Mouse (Mus musculus) intestine, embryonic 15.5 days (tissue): ENCODE data around the gene Fam189a1. TPM values are rescaled to one million over a fixed set of nuclear protein-coding genes. Genes with fewer than 3 reads are reported as not detected.

Experiments used
- ATAC-seq: fragments of 200-750 bp; cut with Nextera tagmentation; 2 replicates; pipeline ENCODE4 v1.8.0; 2017; ENCODE audit warnings: moderate TSS enrichment, moderate library complexity
- H3K27ac ChIP-seq: fragments of 300-500 bp; sonication (generic); 2 replicates; pipeline ENCODE4 v1.5.1; 2015; ENCODE audit warnings: mild to moderate bottlenecking, inconsistent platforms
- H3K27me3 ChIP-seq: fragments of 300-500 bp; sonication (generic); replicated peaks from 2 replicates; pipeline ENCODE4 v1.6.1; 2015; ENCODE audit warnings: inconsistent platforms
- H3K36me3 ChIP-seq: fragments of 300-500 bp; sonication (generic); 2 replicates; pipeline ENCODE4 v1.6.1; 2015; ENCODE audit warnings: inconsistent platforms
- H3K4me1 ChIP-seq: fragments of 300-500 bp; sonication (generic); replicated peaks from 2 replicates; pipeline ENCODE4 v1.6.1; 2015; ENCODE audit warnings: inconsistent platforms
- H3K4me2 ChIP-seq: fragments of 300-500 bp; sonication (generic); replicated peaks from 2 replicates; pipeline ENCODE4 v1.6.1; 2015; ENCODE audit warnings: mild to moderate bottlenecking, inconsistent platforms
- H3K4me3 ChIP-seq: fragments of 300-500 bp; sonication (generic); replicated peaks from 2 replicates; pipeline ENCODE4 v1.5.1; 2015; ENCODE audit warnings: inconsistent platforms
- H3K9ac ChIP-seq: fragments of 300-500 bp; sonication (generic); 2 replicates; pipeline ENCODE4 v1.6.1; 2015; ENCODE audit warnings: inconsistent platforms
- H3K9me3 ChIP-seq: fragments of 300-500 bp; sonication (generic); 2 replicates; pipeline ENCODE4 v1.6.1; 2016; ENCODE audit warnings: inconsistent platforms
- WGBS: fragments of 180-500 bp; shearing (Covaris S2); methylation state at CpG from one replicate; pipeline ENCODE4 v1.1.7; 2015; 5-methylcytosine and 5-hydroxymethylcytosine counted together
- polyA plus RNA-seq: library from polyadenylated mRNA; unstranded; fragments of >200 nt; fragmentation: Nextera tagmentation; extraction: Ambion mirVana; gene quantifications from 2 replicates; pipeline ENCODE4 v1.2.1, GENCODE M21; 2015

Fam189a1 gene
- polyA plus RNA-seq, 1 experiment from 2014 or later, result 1.4 TPM

DNA sequence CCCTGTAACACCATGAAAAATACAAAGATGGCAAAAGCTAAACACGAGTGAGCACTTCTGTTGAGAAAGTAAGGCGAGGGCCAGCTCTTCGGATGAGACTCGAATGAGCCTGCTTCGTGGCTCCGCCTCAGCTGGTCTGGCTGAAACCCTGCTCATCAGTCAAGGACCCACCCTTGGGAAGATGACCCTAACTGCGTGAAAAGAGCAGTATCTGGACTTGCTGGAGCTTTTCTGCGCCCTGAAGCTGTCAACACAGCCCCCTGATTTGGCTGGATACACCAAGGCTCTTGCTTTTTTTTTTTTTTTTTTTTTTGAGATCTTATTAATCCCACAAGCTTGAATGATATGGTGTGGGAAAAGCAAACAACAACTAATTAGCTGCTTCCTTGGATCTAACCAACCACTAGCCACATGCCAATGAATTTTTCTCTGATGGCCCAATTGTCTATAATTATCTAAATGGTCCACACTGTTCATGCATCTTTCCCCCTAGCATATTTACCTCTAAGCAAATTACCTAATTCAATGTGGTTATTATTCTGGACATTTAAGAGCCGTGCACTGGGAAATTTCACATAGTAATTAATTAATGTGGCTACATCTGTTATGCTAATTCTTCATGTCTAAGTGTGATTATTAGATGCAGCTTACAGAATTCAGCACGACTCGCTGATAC is 272.0 kb downstream of the Fam189a1 start:
- ATAC-seq, result no peak
- Histone ChIP-seq H3K27ac (no peak overlapping the region), H3K36me3 (no peaks in the 10 kb centered on the region), H3K27me3 (no peaks in the 10 kb centered on the region), H3K9me3 (no peaks in the 10 kb centered on the region), H3K4me2 (no peak overlapping the region), H3K4me3 (no peak overlapping the region), H3K4me1 (no peaks in the 10 kb centered on the region), H3K9ac (no peak overlapping the region)
- WGBS, result 55% methylated on average over 11 of the region's 11 CpGs

DNA sequence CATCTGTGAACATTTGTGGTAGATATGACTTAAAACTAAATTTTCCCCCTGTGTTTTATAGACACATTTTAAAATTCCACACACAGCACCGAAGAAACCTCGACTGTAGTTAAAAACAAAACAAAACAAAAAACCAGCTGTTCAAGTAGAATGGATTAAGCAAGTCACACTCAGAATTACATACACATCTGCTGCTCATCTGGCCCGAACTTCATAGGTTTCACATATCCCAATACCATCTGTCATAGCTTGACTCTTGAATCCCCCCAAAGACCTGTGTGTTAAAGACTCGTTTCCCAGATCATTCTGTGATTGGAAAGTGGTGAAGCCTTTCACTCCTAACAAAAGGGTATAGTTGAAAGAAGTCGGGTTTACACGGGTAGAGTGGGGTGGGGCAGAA is 274.1 kb downstream of the Fam189a1 start:
- Histone ChIP-seq H3K4me2 (no peak overlapping the region), H3K9me3 (no peaks in the 10 kb centered on the region), H3K27ac (no peak overlapping the region), H3K4me1 (no peaks in the 10 kb centered on the region), H3K27me3 (no peaks in the 10 kb centered on the region), H3K9ac (no peak overlapping the region), H3K4me3 (no peak overlapping the region), H3K36me3 (no peaks in the 10 kb centered on the region)
- no peak for ATAC-seq
- WGBS, result 58% methylated on average over 6 of the region's 6 CpGs

DNA sequence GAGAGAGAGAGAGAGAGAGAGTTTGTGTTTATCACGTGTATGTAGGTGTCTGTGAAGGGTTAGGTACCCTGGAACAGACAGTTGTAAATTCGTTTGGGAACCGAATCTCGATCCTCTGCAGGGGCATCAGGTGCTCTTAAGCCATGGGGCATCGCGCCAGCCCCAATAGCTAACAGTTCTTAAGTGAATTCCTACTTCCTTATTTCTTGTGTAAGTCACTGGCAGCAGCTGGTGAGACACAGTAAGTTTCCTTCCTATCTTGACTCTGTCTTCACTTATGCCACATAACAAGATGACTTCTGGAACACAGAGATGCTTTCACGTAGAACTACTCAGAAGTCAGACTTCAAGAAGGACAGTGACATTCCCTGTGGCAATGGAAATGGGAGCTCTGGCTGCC is 275.0 kb downstream of the Fam189a1 start:
- no peaks in the 10 kb centered on the region for H3K27me3 ChIP-seq
- H3K4me2 ChIP-seq, result no peak overlapping the region
- H3K9me3 ChIP-seq, result no peaks in the 10 kb centered on the region
- 76% methylated on average over 7 of the region's 7 CpGs for WGBS
- no peaks in the 10 kb centered on the region for H3K36me3 ChIP-seq
- no peak overlapping the region for H3K9ac ChIP-seq
- no peak for ATAC-seq
- no peaks in the 10 kb centered on the region for H3K4me1 ChIP-seq
- no peak overlapping the region for H3K27ac ChIP-seq
- H3K4me3 ChIP-seq, result no peak overlapping the region

DNA sequence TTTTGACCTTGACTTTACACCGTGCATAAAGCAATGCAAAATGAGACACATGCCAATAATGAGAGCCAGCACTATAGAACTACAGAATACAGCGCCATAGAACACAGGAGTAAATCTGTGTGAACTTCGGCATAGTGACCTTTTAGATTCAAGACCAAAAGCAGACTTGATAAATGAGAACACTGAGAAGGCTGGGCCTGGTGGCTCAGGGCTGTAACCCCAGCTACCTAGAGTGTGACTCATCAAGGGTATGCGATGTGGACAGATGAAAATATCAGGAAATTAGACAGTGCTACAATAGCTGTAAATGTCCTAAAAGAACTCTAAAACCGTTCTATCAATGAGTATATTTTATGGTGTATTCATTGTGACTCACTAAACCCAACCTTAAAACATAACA is 276.0 kb downstream of the Fam189a1 start:
- WGBS, result 71% methylated on average over 5 of the region's 5 CpGs
- H3K27me3 ChIP-seq, result no peaks in the 10 kb centered on the region
- no peak for ATAC-seq

DNA sequence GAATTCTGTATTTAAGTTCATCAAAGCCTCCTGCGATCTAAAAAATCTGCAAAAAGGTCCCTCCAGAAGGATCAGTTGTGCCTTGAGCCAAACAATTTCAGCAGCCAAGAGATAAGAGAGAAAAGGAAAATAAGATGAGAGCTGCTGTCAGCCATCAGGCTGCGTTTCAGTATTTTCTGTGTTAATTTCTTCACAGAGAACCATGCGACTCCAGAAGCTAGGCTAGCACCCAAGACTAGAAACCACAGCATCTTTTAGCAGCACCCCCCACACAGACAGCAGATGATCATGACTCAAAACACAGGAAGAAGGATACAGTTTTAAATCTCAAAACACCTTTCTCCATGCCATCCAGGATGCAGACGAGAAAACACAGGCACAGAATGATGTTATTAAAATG is 281.4 kb downstream of the Fam189a1 start:
- Histone ChIP-seq H3K4me1 (peaks cover 7% of the 10 kb centered on the region), H3K9ac (no peak overlapping the region), H3K36me3 (no peaks in the 10 kb centered on the region), H3K9me3 (no peaks in the 10 kb centered on the region), H3K27ac (no peak overlapping the region), H3K4me2 (no peak overlapping the region), H3K4me3 (no peak overlapping the region), H3K27me3 (no peaks in the 10 kb centered on the region)
- 85% methylated on average over 4 of the region's 4 CpGs for WGBS
- no peak for ATAC-seq

More for the DNA sequence above, 276.0 kb downstream of the Fam189a1 start:
- no peak overlapping the region for H3K27ac ChIP-seq
- no peaks in the 10 kb centered on the region for H3K36me3 ChIP-seq
- H3K9ac ChIP-seq, result no peak overlapping the region
- no peak overlapping the region for H3K4me2 ChIP-seq
- H3K4me3 ChIP-seq, result no peak overlapping the region
- no peaks in the 10 kb centered on the region for H3K4me1 ChIP-seq
- H3K9me3 ChIP-seq, result no peaks in the 10 kb centered on the region

DNA sequence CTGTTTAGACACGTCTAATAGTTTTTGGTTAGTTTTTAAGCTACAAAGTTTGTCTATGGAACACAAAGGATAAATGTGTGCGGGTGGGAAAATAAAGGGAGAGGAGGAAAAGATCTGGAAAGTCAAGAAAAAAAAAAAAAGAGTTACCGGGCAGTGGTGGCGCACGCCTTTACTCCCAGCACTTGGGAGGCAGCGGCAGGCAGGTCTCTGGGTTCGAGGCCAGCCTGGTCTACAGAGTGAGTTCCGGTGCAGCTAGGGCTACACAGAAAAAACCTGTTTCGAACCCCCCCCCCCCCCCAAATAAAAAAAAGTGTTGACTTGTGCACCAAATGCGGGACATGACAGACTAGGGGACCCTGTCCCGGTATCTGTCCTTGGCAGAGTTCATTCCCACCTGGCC is 283.1 kb downstream of the Fam189a1 start:
- Histone ChIP-seq H3K4me1 (peaks cover 7% of the 10 kb centered on the region), H3K4me2 (peak overlapping the region; percentile 73), H3K4me3 (peak overlapping the region; percentile 90; the same call in 1 of the 2 replicates), H3K9me3 (no peaks in the 10 kb centered on the region), H3K27ac (no peak overlapping the region), H3K27me3 (no peaks in the 10 kb centered on the region), H3K9ac (peak overlapping the region; percentile 26; the same call in 1 of the 2 replicates), H3K36me3 (no peaks in the 10 kb centered on the region)
- 34% methylated on average over 11 of the region's 11 CpGs for WGBS
- peak; percentile 28 for ATAC-seq

DNA sequence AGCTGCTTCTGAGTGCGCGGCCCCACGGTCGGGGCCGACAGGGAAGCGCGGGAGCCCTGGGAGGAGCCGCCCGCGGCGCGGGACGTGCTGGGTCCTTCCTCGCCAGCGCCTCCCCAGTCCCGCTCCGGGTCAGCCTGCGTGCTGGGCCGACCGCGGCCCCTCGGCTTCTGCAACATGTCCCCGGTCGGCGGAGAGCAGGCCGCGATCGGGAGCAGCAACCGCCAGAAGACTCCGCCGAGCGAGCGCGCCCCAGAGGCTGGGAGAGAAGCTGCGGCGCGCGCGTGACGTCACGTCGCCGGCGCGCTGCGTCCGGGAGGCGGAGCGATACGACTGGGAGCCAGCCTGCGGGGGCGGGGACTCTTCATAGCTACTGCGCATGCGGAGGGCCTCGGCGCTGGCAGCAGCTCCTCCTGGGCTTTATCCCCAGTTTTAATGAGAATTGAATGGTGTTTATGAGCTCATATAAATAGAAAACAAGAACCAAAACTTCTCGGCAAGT is 283.6 kb downstream of the Fam189a1 start, which contains the start of gene Nsmce3:
Nsmce3 (minus strand) TSS at position 255 of the 499 bp plus-strand sequence.
- under 1% methylated on average over 56 of the region's 57 CpGs for WGBS
- ATAC-seq, result peak; percentile 99
- peak within 1 kb of the TSS; percentile 98 for H3K9ac ChIP-seq

DNA sequence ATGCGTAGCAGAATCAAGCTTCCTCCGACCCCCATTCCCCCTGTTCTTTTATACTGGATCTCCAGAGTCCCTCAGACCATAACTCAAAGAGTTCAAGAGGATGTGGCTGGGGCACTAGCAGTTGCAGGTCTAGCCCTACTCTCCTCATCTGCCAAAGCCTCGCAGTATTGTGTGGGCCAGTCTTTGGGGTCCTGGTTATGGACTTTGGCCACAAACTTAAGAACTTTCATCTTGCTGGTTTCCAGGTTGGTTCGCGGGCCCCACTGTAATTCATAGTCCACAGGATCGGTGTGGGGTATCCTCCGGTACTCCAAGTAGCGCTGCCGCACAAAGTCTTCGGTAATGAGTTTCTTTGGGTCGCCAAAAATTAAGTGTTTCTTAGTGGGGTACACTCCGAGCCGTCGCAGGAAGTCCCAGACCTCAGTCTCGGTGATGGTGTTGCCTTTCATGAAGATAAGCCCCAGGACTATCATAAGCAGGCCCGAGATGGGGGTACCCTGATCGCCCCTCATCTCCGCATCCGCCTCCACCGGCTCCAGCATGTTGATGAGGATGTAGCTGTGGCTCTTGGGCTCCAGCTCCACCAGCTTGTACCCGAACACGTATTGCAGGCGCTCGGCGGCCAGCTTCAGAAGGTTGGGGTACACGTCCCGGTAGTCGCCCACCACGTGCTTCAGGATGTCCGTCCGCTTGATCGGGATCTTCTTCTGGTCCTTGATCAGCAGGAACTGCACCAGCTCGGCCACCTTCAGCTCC is 284.2 kb downstream of the Fam189a1 start:
- Histone ChIP-seq H3K4me2 (peak overlapping the region; percentile 73), H3K4me3 (peak overlapping the region; percentile 90), H3K27ac (peak overlapping the region; percentile 97), H3K9ac (peak overlapping the region; percentile 98), H3K27me3 (no peaks in the 10 kb centered on the region), H3K9me3 (no peaks in the 10 kb centered on the region), H3K4me1 (peaks cover 7% of the 10 kb centered on the region), H3K36me3 (no peaks in the 10 kb centered on the region)
- WGBS, result 1% methylated on average over 33 of the region's 33 CpGs
- ATAC-seq, result peak; percentile 72

More for the DNA sequence above, 283.6 kb downstream of the Fam189a1 start, which contains the start of gene Nsmce3:
- Histone ChIP-seq H3K4me1 (peaks cover 7% of the 10 kb centered on the region), H3K9me3 (no peaks in the 10 kb centered on the region), H3K36me3 (no peaks in the 10 kb centered on the region), H3K4me2 (peak within 1 kb of the TSS; percentile 73), H3K4me3 (peak within 1 kb of the TSS; percentile 90), H3K27ac (peak within 1 kb of the TSS; percentile 97), H3K27me3 (no peaks in the 10 kb centered on the region)

DNA sequence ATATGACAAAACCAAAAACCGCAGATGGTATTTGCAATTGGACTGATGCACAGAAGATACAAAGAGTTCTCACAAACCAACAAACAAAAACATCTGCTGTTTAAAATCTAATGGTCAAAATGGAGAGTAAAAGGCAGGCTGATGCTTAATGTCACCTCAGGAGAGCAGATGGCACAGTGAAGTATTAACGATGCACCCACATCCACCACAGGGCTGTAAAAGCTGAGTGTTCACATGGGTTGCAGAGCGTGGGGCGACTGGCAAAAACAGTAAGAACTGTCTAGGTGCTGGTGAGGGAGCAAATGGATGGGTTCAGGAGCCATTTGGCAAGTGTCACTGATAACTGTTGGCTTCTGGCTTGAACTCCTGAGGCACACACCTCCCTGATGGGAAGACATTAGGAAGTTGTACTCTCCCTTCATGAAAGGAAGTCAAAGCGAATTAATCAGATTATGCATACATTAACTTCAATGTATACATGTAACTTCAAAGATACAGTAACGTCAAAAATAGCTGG is 286.8 kb downstream of the Fam189a1 start:
- H3K9me3 ChIP-seq, result no peaks in the 10 kb centered on the region
- no peak overlapping the region for H3K4me3 ChIP-seq
- no peak overlapping the region for H3K27ac ChIP-seq
- WGBS, result 82% methylated on average over 6 of the region's 6 CpGs
- no peak for ATAC-seq
- H3K4me1 ChIP-seq, result peaks cover 7% of the 10 kb centered on the region
- H3K9ac ChIP-seq, result no peak overlapping the region
- H3K36me3 ChIP-seq, result no peaks in the 10 kb centered on the region
- no peak overlapping the region for H3K4me2 ChIP-seq
- H3K27me3 ChIP-seq, result no peaks in the 10 kb centered on the region

DNA sequence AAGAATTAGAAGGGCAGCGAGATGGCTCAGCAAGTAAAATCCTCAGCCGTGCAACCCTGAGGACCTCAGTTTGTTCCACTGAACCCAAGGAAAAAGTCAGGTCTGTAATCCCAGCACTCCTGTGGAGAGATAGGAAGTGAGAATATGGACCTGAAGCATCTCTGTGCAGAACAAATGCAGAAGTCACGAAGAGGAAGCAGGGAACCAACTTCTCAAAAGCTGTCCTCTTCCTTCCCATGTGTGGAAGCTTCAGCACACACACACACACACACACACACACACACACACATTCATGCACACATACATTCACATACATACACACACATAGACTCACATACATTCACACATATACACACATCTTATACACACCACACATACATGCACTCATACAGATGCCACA is 292.8 kb downstream of the Fam189a1 start:
- H3K27me3 ChIP-seq, result no peaks in the 10 kb centered on the region
- no peaks in the 10 kb centered on the region for H3K36me3 ChIP-seq
- no peak overlapping the region for H3K4me2 ChIP-seq
- H3K27ac ChIP-seq, result no peak overlapping the region
- no peak for ATAC-seq
- H3K4me3 ChIP-seq, result no peak overlapping the region
- no peaks in the 10 kb centered on the region for H3K4me1 ChIP-seq
- H3K9ac ChIP-seq, result no peak overlapping the region
- 78% methylated on average over 3 of the region's 3 CpGs for WGBS
- no peaks in the 10 kb centered on the region for H3K9me3 ChIP-seq

DNA sequence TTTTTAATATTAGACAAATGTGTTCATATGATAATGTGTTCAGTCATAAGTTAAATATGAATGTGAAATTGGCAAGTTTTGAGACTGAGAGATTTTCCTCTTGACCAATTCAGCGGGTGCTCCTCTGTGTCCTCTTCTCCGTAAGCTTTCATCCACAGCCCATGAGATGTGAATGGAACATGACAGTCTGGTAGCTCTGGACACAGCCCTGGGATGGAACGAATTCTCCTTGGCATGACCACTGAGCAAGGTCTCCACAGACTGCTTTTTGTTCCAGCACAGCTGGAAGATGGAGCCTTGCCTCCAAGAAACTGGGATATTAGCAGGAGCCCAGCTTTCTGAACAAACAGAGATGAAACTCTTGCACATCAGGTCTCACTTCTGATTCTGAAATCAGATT is 293.4 kb downstream of the Fam189a1 start:
- no peak overlapping the region for H3K9ac ChIP-seq
- WGBS, result 87% methylated on average over 3 of the region's 3 CpGs
- H3K27ac ChIP-seq, result no peak overlapping the region
- H3K36me3 ChIP-seq, result no peaks in the 10 kb centered on the region
- H3K4me2 ChIP-seq, result no peak overlapping the region
- no peak for ATAC-seq
- H3K4me1 ChIP-seq, result no peaks in the 10 kb centered on the region
- no peaks in the 10 kb centered on the region for H3K9me3 ChIP-seq
- no peak overlapping the region for H3K4me3 ChIP-seq
- H3K27me3 ChIP-seq, result no peaks in the 10 kb centered on the region

DNA sequence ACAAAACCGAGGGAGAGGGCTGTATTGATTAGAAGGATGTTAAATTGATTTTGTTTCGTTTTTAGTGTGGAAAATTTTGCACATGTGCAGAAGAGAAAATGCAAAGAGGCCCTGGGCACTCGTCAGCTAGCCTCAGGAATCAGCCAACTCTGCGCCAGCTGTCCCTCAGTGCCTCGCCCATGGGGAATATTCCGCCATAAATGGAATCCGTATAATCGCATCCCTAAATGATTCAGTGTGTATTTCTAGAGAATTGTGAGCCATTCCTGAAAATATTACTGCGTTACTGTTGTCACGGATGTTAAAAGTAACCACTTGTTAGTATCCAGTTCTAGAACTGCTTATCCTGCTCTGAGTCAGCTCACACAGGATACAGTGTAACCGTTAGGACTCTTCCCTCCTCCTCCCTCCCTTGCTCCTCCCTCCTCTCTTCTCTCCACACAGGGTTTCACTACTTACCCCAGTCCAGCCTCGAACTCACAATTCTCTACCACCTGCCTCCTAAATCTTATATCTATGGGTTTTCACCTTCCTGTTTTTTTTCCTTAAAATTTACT is 299.8 kb downstream of the Fam189a1 start:
- ATAC-seq, result no peak
- WGBS, result 73% methylated on average over 12 of the region's 12 CpGs

More for the DNA sequence above, 299.8 kb downstream of the Fam189a1 start:
- Histone ChIP-seq H3K4me1 (no peaks in the 10 kb centered on the region), H3K27ac (no peak overlapping the region), H3K4me2 (no peak overlapping the region), H3K27me3 (no peaks in the 10 kb centered on the region), H3K9ac (no peak overlapping the region), H3K9me3 (no peaks in the 10 kb centered on the region), H3K4me3 (no peak overlapping the region), H3K36me3 (no peaks in the 10 kb centered on the region)
